Mouse (Mus musculus) layer of hippocampus, adult 2 months (tissue): ENCODE data around the gene Stat5a. TPM values are rescaled to one million over a fixed set of nuclear protein-coding genes. Genes with fewer than 3 reads are reported as not detected.

Experiments used
- DNase-seq, 2 experiments: peaks; one replicate each; pipeline ENCODE4 v3.0.0; 2022; ENCODE audit warnings: low spot score in 2 of 2
- H3K27ac ChIP-seq: fragments of 200-600 bp; 2 replicates; pipeline ENCODE4 v1.8.1; 2022
- H3K4me3 ChIP-seq: fragments of 200-600 bp; 2 replicates; pipeline ENCODE4 v1.8.1; 2022; ENCODE audit warnings: mild to moderate bottlenecking
- CTCF ChIP-seq: fragments of 200-600 bp; conservative IDR thresholded peaks from 2 replicates; pipeline ENCODE4 v1.8.1; 2022; ENCODE audit warnings: antibody characterized with exemption, mild to moderate bottlenecking, moderate library complexity
- total RNA-seq, 2 experiments: library from RNA; stranded (reverse); gene quantifications; 2 replicates each; pipeline ENCODE4 v1.2.3; 2021

Gene Stat5a
- total RNA-seq, 2 experiments from 2014 or later = 1.7 to 2.0 TPM

DNA sequence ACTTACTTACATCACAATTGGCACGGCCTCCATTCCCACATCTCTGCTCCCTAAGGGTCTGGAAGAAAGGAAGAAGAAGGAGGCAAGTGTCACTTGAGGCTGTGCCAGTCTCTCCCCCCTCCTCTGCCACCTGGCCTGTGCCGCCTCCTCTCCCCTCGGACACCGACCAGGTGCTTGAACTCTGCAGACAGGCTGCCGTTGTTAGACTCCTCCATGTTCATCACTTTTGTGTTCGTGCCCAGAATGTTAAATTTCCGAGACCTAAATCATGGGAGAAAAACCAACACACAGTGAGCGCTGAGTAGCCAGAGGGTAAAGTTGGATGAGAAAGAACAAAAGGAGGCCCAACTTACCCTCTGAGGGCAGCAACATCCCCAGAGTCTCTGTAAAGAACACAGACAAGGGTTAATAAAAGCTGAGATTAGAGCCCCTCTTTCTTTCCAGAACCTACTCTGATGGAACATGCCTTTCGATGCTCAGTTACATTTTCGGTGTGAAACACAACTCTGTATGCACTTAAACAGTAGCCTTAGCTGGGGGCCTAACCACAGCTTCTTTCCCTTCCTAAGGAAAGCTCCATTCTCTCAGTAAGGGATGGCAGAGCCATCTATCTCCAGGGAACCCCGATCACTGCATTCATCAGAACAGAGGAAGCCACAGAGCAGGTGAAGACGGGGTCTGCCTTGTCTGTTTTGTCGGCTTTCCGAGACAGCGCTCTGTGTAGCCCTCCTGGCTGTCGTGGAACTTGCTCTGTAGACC is 39.5 kb downstream of the Stat5a start:
- no peak for TF ChIP-seq CTCF
- DNase-seq = no peak
- no peak overlapping the region for H3K4me3 ChIP-seq
- no peak overlapping the region for H3K27ac ChIP-seq

DNA sequence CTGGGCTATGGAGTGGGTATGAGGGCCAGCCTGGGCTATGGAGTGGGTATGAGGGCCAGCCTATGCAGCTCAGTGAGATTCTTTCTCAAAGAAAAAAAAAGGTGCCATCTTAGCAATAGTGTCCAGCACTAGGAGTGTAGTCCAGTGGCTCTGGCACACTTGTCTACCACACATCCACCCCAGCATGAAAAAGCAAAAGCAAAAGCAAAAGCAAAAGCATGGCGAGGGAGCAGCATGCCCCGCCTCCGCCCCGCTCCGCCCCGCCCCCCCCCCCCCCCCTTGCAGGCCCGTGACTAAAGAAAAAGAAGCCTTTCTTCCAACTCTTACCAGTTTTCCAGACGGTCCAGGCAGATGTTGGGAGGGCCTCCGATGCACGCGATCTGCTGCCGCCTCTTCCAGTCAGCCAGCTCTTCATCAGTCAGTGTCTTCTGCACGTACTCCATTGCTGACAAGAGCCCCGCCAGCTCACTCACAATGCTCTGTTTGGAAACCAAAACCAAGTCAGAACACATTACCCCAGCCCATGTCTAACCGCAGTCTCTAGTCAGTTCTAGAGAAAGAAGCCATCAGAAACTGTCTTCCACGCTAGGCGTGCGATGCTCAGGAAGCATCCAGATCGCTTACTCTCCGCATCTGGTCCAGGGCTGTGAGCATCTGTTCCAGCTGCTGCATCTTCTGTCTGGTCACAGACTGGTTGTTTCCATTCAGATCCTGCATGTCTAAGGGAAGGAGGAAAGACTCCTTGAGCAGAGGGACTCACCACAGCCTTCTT is 45.6 kb downstream of the Stat5a start:
- Histone ChIP-seq H3K4me3 (no peak overlapping the region), H3K27ac (no peak overlapping the region)
- TF ChIP-seq CTCF = no peak
- no peak for DNase-seq

DNA sequence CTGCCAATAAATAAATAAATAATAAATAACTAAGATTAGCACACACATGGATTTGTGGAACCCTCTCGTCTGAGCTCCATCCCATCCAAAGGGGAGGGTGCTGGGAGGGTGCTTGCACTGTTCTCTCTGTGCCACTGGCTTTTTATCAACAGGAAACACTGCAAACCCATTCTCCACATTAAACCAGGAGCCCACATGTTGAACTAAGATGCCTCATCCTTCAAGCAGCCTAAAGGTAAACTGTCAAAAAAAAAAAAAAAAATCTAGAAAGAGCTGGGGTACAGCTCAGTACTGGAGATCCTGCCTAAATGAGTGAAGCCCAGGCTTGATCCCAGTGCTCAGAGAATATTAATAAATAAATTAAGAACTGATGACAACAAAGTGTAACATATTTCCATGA is 46.8 kb downstream of the Stat5a start:
- DNase-seq = no peak
- Histone ChIP-seq H3K27ac (no peak overlapping the region), H3K4me3 (no peak overlapping the region)
- TF ChIP-seq CTCF = no peak

DNA sequence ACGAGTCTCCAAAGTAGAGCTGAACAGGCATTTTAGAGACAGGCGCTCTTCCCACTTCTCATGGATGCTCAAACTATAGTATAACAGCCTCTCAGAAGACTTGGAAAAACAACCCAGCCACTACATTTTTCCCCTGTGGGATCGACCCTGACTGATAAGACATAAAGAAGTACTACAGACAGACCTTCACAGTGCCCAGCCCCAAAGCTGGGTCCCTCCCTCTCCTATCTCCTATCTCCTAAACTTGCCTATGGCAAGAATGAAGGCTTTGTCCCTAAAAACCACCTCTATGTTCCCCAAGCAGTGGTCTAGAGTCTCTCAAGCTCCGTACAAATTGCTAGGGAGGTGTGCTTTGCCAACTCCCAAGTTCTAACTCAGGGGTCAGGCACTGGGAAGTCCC is 47.7 kb downstream of the Stat5a start:
- no peak for DNase-seq
- Histone ChIP-seq H3K4me3 (no peak overlapping the region), H3K27ac (no peak overlapping the region)
- TF ChIP-seq CTCF = no peak

DNA sequence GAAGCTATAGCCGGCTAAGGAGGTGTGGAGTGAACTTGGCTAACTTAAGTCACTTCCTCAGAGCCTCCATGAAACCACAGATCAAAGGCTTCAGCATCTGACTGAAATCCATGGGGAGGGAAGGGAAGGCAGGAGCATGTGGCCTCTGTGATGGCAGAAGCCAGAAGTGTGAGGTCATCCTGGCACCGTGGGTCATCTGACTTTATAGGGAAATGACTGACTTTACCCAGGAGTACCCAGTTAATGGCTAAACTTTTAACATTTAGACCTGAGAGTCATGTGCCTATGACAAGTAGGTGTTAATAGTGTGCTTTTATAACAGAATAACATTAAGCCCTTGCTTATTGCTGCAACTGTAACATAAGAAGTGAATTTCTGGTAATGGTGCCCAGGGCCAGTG is 49.0 kb downstream of the Stat5a start:
- TF ChIP-seq CTCF = no peak
- no peak for DNase-seq
- Histone ChIP-seq H3K4me3 (no peak overlapping the region), H3K27ac (no peak overlapping the region)

DNA sequence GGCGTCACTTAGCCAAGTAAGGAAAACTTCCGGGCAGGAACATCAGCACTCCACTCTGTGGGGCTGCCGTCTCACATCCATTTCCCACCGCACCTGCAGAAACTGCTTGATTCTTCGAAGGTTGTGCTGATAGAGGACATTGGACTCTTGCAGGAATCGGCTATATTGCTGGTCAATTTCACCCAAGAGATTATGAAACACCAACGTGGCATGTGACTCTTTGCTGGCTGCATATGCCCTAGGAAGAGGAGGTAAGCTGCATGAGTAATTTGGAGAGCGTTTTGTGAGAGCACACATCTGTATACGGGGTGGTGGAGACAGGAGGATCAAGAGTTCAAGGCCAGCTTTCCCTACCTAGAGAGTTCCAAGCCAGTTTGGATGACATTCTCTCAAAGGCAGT is 49.4 kb downstream of the Stat5a start:
- Histone ChIP-seq H3K27ac (no peak overlapping the region), H3K4me3 (no peak overlapping the region)
- TF ChIP-seq CTCF = no peak
- no peak for DNase-seq

DNA sequence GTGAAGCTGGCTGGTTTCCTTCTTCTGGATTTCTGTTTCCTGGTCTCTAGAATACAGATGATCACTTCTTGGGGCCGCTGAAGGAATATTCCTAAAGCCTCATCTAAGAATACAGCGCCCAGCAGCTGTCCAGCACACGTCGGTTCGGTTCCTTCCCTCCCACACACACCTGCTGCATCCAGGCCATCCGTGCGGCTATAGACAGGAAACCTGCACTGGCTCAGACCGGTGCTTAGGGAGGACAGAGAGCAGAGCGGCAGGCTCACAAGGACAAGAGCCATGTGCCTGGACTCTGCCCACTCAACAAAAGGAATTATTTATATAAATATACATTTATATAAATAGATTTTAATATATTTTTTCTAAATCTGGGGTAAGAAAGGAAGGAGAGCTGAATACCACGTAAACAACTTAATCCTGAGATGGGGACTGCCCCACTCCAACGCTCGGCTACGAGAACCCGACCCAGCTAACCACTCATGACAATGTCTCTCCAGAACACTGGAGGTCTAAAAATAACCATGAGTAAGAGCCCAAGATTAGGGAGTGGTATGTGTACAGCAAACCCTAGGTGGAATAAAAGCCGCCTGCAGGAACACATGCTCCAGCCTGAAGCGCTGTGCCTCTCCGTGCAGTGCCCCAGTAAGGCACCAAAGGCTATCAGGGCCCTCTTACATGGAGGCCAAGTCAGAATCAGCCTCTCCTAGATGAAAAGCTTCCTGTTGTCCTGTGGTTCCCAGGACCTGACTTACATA is 53.4 kb downstream of the Stat5a start:
- no peak for DNase-seq
- TF ChIP-seq CTCF = no peak
- Histone ChIP-seq H3K4me3 (no peak overlapping the region), H3K27ac (no peak overlapping the region)

DNA sequence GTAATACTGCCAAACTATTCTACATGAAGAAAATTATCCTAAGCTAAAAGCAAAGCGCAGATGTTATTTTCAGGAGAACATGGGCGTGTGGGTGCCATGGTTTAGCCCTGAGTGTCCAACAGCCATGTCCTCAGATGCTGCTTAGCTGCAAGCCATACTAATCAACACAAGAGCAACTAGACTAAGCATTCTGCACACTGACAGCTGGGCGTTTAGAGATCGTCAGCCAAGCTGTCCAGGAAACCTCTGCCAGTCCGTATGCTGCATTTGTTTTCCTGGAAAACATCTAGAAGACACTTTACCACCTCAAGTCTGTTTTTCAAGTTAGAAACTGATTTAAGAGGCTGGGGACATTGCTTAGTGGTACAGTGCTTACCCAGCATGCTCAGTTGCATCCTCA is 55.3 kb downstream of the Stat5a start:
- no peak overlapping the region for H3K4me3 ChIP-seq
- no peak for DNase-seq
- TF ChIP-seq CTCF = no peak
- H3K27ac ChIP-seq = no peak overlapping the region

DNA sequence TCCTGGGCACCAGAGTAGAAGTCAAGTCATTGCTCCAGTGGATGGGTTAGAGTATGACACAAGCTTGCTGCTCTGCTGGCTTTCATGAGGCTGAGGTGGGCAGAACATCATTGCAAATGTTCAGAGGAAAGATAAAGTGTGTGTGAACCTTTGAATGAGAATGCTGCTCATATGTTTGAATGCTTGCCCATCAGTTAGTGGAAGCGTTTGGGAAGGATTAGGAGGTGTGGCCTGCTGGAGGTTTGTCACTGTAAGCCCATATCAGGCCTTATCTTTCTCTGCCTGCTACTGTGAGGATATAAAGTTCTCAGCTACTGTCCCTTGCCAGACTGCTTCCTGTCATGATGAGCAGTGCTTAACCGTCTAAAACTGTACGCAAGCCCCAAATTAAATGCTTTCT is 55.9 kb downstream of the Stat5a start:
- Histone ChIP-seq H3K27ac (no peak overlapping the region), H3K4me3 (no peak overlapping the region)
- DNase-seq = no peak
- no peak for TF ChIP-seq CTCF

DNA sequence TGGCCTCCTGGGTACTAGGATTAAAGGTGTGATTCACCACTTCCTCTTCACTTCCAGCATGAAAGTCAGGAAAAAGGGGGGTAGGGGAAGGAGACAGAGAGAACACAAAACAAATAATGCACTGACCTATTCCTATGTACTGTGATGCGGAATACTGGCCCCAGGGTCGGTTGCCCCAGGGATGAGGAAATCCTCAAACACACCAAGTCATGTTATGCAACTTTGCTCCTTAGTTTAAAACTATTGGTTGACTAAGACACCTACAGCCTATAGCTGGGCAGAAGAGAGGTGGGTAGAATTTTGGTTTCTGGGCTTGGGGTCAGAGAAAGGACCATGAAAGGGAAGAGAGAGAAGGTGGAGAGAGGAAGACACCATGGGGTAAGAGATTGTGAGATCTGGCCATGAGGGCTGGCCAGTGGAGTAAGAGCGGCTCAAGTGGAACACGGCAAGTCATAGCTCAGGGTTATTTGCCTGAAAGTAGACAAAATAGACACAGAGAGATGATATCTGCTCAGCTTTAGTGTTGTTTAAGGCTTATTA is 57.4 kb downstream of the Stat5a start:
- H3K27ac ChIP-seq = no peak overlapping the region
- H3K4me3 ChIP-seq = no peak overlapping the region
- no peak for DNase-seq
- no peak for TF ChIP-seq CTCF

DNA sequence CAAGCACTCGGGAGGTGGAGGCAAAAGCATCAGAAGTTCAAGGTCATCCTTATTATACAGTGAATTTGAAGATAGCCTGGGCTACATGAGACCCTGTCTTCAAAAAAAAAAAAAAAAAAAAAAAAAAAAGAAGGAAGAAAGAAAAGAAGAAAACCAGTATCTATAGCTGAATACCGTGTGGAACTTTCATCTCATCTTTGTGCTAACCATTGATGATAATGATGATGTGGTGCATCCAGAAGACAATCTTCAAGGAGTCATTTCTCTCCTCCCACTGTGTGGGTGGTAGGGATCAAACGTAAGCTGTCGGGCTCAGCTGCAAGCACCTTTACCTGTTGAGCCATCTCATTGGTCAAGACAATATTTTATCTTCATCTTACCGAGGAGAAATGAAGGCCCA is 58.9 kb downstream of the Stat5a start:
- DNase-seq = no peak
- Histone ChIP-seq H3K27ac (no peak overlapping the region), H3K4me3 (no peak overlapping the region)
- no peak for TF ChIP-seq CTCF

DNA sequence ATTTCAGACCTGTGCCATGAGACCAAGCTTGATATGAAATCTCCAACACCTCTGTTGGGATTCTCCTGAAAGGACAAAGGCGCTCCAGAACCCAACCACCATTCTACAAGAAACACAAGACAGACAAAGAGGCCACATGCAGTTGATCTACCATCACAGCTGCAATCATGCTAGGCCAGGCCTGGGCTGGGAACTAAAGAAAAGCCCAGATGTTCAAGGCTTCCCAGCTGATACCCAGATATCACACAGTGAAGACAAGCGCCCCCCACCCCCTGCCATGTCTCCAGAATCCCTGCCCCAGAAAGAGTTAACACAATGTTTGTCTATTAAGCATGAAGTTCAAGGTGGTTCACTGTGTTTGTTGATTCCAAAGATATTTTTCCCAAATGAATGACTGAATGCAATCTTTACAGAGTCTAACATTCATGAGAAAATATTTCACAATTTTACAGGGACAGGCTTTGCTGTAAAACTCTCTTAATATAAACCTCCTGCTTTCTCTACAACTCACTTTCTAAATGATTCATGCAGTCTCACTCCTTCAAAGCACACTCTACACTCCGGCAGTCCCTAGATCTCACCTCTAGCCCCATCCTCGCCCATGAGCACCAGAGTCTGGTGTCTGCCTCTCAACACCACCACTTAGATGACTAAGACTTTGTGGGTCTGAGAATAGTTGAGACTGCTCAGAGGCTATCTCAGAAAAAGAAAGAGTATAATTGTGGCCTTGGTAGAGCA is 61.9 kb downstream of the Stat5a start:
- Histone ChIP-seq H3K4me3 (no peak overlapping the region), H3K27ac (no peak overlapping the region)
- DNase-seq = no peak
- TF ChIP-seq CTCF = no peak
